Mouse (Mus musculus): Measurements from ENCODE around the gene Dhps. TPM values are rescaled to one million over a fixed set of nuclear protein-coding genes. Genes with fewer than 3 reads are reported as not detected.
"Not testable (repeated sequence)": the region's sequence is repeated elsewhere in the genome, so short reads cannot be mapped to it uniquely, and the experiment has no call there.

The Dhps gene
- polyA plus RNA-seq, 1 experiment: 45.9 TPM

DNA sequence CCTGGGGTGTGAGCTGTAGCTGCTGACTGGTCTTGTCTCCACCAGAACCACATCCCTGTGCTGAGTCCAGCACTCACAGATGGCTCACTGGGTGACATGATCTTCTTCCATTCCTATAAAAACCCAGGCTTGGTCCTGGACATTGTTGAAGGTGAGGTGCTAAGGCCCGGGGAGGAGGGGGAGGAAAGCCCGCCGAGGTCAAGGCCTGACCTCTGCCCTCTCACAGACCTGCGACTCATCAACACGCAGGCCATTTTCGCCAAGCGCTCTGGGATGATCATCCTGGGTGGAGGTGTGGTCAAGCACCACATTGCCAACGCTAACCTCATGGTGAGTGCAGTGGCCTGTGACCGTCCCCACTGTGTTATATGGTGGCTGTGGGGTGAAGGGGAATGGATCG, 2.6 kb downstream of the Dhps start:
- H3K4me1 ChIP-seq (ENCODE audit: control insufficient read depth, insufficient read depth, low read length): peaks cover 8% of the 10 kb centered on the region
- H3K4me3 ChIP-seq (replicated peaks; ENCODE audit: extremely low read depth, low read depth, low read length): no peak overlapping the region
- TF ChIP-seq POLR2A (IDR thresholded peaks at IDR 0.05; ENCODE audit: borderline replicate concordance, extremely low read depth, low read depth, low read length) (no peak), CTCF (IDR thresholded peaks at IDR 0.05; ENCODE audit: insufficient read depth, low read length) (no peak)
- DNase-seq: no peak
- 77% methylated on average over 10 of the region's 10 CpGs for WGBS

DNA sequence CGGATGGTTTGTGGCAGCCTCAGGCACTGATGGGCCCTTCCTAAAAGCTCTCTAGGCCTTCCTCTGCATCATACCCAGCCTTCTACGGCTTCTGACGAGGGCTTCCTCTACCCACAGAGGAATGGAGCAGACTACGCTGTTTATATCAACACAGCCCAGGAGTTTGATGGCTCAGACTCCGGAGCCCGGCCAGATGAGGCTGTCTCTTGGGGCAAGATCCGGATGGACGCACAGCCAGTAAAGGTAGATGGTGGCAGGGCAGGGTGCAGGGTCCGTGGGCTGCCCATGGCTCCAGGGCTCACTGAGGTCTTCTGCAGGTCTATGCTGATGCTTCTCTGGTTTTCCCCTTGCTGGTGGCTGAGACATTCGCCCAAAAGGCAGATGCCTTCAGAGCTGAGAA, 3.1 kb downstream of the Dhps start:
- Histone ChIP-seq H3K4me1 (ENCODE audit: control insufficient read depth, insufficient read depth, low read length) (peaks cover 8% of the 10 kb centered on the region), H3K4me3 (replicated peaks; ENCODE audit: extremely low read depth, low read depth, low read length) (no peak overlapping the region)
- no peak for DNase-seq
- TF ChIP-seq POLR2A (IDR thresholded peaks at IDR 0.05; ENCODE audit: borderline replicate concordance, extremely low read depth, low read depth, low read length): no peak
- TF ChIP-seq CTCF (IDR thresholded peaks at IDR 0.05; ENCODE audit: insufficient read depth, low read length): no peak
- 88% methylated on average over 10 of the region's 10 CpGs for WGBS

DNA sequence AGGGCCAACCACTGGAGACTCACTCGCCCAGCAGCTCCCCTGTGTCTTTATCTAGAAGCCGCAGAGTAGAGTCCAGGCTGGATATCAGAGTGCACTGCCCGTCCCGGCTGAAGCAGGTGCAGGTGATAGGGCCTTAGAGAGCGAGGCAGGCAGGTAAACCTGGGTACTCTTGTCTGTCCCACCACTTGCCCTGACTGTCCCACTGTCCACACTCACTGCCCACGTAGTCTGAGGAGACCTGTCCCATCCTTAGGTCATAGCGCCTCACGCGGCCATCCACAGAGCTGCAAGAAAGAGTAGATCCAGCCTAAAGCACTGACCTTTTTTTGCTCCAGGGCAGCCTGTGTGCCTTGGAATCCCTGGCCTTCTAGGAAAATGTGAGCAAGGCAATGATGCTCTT, 4.4 kb downstream of the Dhps start:
- peak; percentile 41 for DNase-seq
- WGBS: 77% methylated on average over 9 of the region's 9 CpGs
- no peak overlapping the region for H3K4me3 ChIP-seq (replicated peaks; ENCODE audit: extremely low read depth, low read depth, low read length)
- H3K4me1 ChIP-seq (ENCODE audit: control insufficient read depth, insufficient read depth, low read length): peaks cover 12% of the 10 kb centered on the region
- TF ChIP-seq CTCF (IDR thresholded peaks at IDR 0.05; ENCODE audit: insufficient read depth, low read length) (peak; percentile 58), POLR2A (IDR thresholded peaks at IDR 0.05; ENCODE audit: borderline replicate concordance, extremely low read depth, low read depth, low read length) (no peak)

DNA sequence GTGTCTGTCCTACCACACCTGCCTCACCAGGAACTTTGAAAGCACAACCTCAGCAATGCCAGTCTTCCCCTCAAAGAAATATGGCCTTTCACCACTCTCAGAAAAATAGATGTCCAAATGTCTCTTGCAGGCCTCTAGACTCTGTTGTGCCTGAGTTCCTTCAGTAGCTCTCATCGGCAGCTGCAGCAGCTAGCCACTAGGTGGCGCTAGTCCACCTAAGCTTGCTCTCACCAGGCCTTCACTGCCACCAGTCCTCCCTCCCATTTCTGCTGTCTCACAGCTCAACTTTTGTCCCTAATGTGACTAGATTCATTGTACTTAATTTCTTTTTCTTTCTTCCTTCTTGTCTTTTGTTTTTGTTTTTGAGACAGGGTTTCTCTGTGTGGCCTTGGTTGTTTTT, 5.4 kb downstream of the Dhps start:
- TF ChIP-seq CTCF (IDR thresholded peaks at IDR 0.05; ENCODE audit: insufficient read depth, low read length) (peak; percentile 96), POLR2A (IDR thresholded peaks at IDR 0.05; ENCODE audit: borderline replicate concordance, extremely low read depth, low read depth, low read length) (no peak)
- no peak overlapping the region for H3K4me3 ChIP-seq (replicated peaks; ENCODE audit: extremely low read depth, low read depth, low read length)
- H3K4me1 ChIP-seq (ENCODE audit: control insufficient read depth, insufficient read depth, low read length): peaks cover 16% of the 10 kb centered on the region
- 0% methylated on average over 2 of the region's 2 CpGs for WGBS
- peak; percentile 57 for DNase-seq

DNA sequence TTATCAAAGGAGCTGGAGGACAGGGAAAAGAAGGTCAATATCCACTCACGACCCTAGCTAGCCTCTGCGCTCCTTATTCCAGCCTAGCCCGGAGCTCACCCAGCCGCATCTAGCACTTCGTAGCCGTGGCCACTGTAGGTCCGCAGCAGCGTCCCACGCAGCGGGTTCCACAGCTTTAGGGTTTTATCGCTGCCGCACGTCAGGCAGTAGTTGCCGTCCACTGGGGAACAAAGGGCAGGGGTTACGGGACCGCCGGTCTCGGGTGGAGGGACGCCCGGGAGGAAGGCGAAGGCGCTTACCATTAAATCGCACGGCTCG, 8.6 kb downstream of the Dhps start:
- Histone ChIP-seq H3K4me3 (replicated peaks; ENCODE audit: extremely low read depth, low read depth, low read length) (peak overlapping the region; percentile 87), H3K4me1 (ENCODE audit: control insufficient read depth, insufficient read depth, low read length) (peaks cover 15% of the 10 kb centered on the region)
- under 1% methylated on average over 25 of the region's 25 CpGs for WGBS
- no peak for TF ChIP-seq POLR2A (IDR thresholded peaks at IDR 0.05; ENCODE audit: borderline replicate concordance, extremely low read depth, low read depth, low read length)
- TF ChIP-seq CTCF (IDR thresholded peaks at IDR 0.05; ENCODE audit: insufficient read depth, low read length): no peak
- DNase-seq: no peak

DNA sequence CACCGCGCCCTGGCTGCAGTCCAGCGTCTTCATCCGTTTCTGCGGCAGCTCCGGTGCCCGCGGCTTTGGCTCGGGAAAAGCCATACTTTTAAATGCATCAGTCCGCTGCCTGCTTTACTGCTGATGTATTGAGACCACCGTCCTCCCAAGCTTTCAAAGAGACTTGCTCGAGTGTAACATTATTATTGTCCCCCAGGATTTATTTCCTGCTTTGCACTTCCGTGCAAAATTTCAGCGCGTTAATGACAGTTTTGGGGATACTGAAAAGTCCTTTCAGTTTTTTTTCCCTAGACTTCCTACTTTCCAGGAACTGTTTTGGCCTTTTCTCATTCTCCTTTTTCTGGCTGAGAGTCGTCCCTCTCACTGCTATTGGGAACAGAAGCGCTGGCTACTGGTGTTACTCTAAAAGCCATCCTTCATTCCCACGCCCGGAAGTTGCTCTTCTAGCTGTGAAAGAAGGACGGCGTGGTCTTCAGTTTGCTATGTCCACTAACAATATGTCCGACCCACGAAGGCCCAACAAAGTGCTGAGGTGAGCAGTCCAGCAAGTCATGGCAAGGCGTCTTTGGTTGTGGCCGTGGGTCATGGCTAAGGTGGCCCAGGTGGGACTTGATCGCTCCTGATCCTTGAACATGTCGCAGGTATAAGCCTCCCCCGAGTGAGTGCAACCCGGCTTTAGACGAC, 9.1 kb downstream of the Dhps start, which contains the start of gene Wdr83os:
Gene Wdr83os, plus strand, starts transcription at position 209 of the 684 bp plus-strand sequence.
- TF ChIP-seq POLR2A (IDR thresholded peaks at IDR 0.05; ENCODE audit: borderline replicate concordance, extremely low read depth, low read depth, low read length) (no peak), CTCF (IDR thresholded peaks at IDR 0.05; ENCODE audit: insufficient read depth, low read length) (no peak)
- peak; percentile 68 for DNase-seq
- under 1% methylated on average over 30 of the region's 30 CpGs for WGBS
- peaks cover 15% of the 10 kb centered on the region for H3K4me1 ChIP-seq (ENCODE audit: control insufficient read depth, insufficient read depth, low read length)
- peak within 1 kb of the TSS; percentile 87 for H3K4me3 ChIP-seq (replicated peaks; ENCODE audit: extremely low read depth, low read depth, low read length)

DNA sequence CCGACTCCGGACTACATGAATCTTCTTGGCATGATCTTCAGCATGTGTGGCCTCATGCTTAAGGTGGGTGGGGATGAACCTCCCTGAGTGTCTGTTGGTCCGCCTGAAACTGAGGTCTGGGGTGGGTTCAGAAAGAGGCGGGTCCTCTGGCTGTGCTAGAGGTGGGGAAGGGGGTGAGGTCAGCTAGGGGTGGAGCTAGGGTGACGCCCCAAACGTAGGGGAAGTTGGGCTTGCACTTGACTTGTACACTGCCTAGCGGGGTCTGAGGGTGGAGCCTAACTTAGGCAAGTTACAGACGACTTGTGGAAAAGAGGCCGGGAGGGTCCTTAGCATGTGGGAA, 9.6 kb downstream of the Dhps start, which contains the start of gene Wdr83:
Gene Wdr83, minus strand, starts transcription at position 91 of the 340 bp plus-strand sequence.
- TF ChIP-seq POLR2A (IDR thresholded peaks at IDR 0.05; ENCODE audit: borderline replicate concordance, extremely low read depth, low read depth, low read length) (no peak), CTCF (IDR thresholded peaks at IDR 0.05; ENCODE audit: insufficient read depth, low read length) (no peak)
- DNase-seq: peak; percentile 62
- H3K4me3 ChIP-seq (replicated peaks; ENCODE audit: extremely low read depth, low read depth, low read length): peak within 1 kb of the TSS; percentile 87
- WGBS: under 1% methylated on average over 9 of the region's 9 CpGs
- H3K4me1 ChIP-seq (ENCODE audit: control insufficient read depth, insufficient read depth, low read length): peaks cover 15% of the 10 kb centered on the region

DNA sequence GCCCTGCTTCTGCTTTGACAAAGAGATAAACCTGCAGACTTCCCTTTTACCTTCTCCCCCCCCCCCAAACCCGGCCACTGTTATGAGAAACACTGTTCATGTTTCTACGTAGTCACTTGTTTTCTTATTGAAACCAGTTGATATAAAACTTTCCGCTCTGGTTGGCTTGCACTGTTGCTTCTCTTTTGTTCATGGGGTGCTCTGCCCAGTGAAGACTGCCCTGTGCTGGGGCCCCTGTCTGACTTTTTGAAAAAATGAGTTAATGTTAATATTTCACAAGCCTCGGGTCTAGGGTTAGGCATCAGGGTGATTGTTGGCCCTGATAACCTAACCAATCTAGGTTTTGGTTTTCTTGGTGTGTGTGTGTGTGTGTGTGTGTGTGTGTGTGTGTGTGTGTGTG, 10.6 kb downstream of the Dhps start:
- not testable (repeated sequence) for DNase-seq; H3K4me3 ChIP-seq (replicated peaks; ENCODE audit: extremely low read depth, low read depth, low read length)
- H3K4me1 ChIP-seq (ENCODE audit: control insufficient read depth, insufficient read depth, low read length): peaks cover 15% of the 10 kb centered on the region
- 70% methylated on average over 4 of the region's 4 CpGs for WGBS

DNA sequence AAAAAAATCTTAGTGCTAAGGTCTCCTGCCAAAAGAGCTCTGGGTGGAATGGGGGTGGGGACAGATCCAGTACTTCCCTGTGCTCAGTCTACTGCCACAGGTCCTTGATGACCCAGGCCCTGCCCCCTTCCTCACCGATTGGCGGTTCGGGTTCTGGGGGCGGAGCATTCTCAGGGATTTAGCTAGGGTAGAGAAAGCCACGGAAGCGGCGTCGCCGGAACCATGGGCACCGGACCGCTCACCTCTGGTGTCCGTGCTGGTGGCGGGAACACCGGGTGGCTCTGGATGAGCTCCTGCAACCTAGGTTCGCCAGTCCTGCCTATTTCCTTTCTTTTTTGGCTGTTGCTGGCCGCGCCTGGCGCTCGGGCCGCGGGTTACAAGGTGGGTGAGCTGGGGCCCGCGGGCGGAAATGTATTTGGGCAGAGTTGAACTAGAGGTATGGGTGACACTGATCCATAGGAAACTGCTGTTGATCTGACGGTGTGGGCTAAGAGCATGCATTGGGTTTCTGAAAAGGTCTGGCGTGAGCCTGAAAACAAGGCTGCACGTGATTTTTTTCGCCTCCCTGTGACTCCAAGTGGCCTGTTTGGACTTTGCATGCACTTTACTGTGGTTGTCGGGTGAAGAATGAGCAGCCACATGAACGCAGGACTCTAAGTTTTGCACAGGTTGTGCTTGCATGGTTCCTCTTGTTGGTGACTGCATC, 11.7 kb downstream of the Dhps start, which contains the start of gene Man2b1:
Gene Man2b1, plus strand, starts transcription at position 163 of the 706 bp plus-strand sequence.
- DNase-seq: peak; percentile 89
- H3K4me1 ChIP-seq (ENCODE audit: control insufficient read depth, insufficient read depth, low read length): peaks cover 15% of the 10 kb centered on the region
- H3K4me3 ChIP-seq (replicated peaks; ENCODE audit: extremely low read depth, low read depth, low read length): peak within 1 kb of the TSS; percentile 90
- TF ChIP-seq CTCF (IDR thresholded peaks at IDR 0.05; ENCODE audit: insufficient read depth, low read length) (0 out of 2 replicates have a peak, but pooled peaks have one; percentile 9), POLR2A (IDR thresholded peaks at IDR 0.05; ENCODE audit: borderline replicate concordance, extremely low read depth, low read depth, low read length) (peak; percentile 94; the same call in 1 of the 2 replicates)
- whole genome bisulfite sequencing: under 1% methylated on average over 30 of the region's 30 CpGs

DNA sequence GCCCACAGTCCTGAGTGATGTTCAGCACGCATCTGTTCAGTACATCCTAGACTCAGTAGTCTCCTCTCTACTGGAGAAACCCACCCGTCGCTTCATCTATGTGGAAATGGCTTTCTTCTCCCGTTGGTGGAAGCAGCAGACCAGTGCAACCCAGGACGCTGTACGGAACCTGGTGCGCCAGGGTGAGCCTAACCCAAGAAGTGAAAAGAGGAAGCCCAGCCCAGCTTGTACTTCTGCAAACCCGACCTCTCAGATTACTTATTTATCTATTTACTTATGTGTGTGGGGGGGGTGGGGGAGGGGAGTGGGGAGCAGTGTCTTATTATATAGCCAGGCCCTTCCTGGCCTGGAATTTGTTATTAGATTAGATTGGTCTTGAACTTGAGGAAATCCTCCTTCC, 13.1 kb downstream of the Dhps start:
- TF ChIP-seq POLR2A (IDR thresholded peaks at IDR 0.05; ENCODE audit: borderline replicate concordance, extremely low read depth, low read depth, low read length): no peak
- DNase-seq: no peak
- H3K4me3 ChIP-seq (replicated peaks; ENCODE audit: extremely low read depth, low read depth, low read length): no peak overlapping the region
- 80% methylated on average over 8 of the region's 8 CpGs for WGBS
- H3K4me1 ChIP-seq (ENCODE audit: control insufficient read depth, insufficient read depth, low read length): peaks cover 15% of the 10 kb centered on the region
